Mouse (Mus musculus) midbrain, embryonic 10.5 days (tissue): ENCODE results near the gene Adcy9. TPM values are rescaled to one million over a fixed set of nuclear protein-coding genes. Genes with fewer than 3 reads are reported as not detected.
A peak's percentile ranks its signal among the peaks of the same experiment; 100 is the strongest.

ENCODE experiments used
- DNase-seq: peaks from one replicate; pipeline ENCODE4 v3.0.0-alpha.2; 2017; ENCODE audit warnings: low spot score
- H3K27ac ChIP-seq: fragments of 300-500 bp; sonication (generic); replicated peaks from 2 replicates; pipeline ENCODE4 v1.5.1; 2016; ENCODE audit warnings: mild to moderate bottlenecking
- H3K27me3 ChIP-seq: fragments of 300-500 bp; sonication (generic); 2 replicates; pipeline ENCODE4 v1.6.1; 2016; ENCODE audit warnings: low read depth, mild to moderate bottlenecking; ENCODE audit not compliant: poor library complexity, severe bottlenecking
- H3K36me3 ChIP-seq: fragments of 300-500 bp; sonication (generic); 2 replicates; pipeline ENCODE4 v1.6.1; 2016; ENCODE audit warnings: mild to moderate bottlenecking, moderate library complexity
- H3K4me1 ChIP-seq: fragments of 300-500 bp; sonication (generic); 2 replicates; pipeline ENCODE4 v1.6.1; 2016
- H3K4me3 ChIP-seq: fragments of 300-500 bp; sonication (generic); 2 replicates; pipeline ENCODE4 v1.5.1; 2016; ENCODE audit warnings: mild to moderate bottlenecking, moderate library complexity
- H3K9me3 ChIP-seq: fragments of 300-500 bp; sonication (generic); replicated peaks from 2 replicates; pipeline ENCODE4 v1.6.1; 2016; ENCODE audit warnings: mild to moderate bottlenecking
- WGBS: fragments of 180-500 bp; shearing (Covaris S2); methylation state at CpG from one replicate; pipeline ENCODE4 v1.1.7; 2016; 5-methylcytosine and 5-hydroxymethylcytosine counted together
- polyA plus RNA-seq: library from polyadenylated mRNA; unstranded; fragments of >200 nt; fragmentation: Nextera tagmentation; extraction: Ambion mirVana; gene quantifications from 2 replicates; pipeline ENCODE4 v1.2.1, GENCODE M21; 2016

Adcy9 gene
- polyA plus RNA-seq = 0.56 and 0.92 TPM in 2 replicates

DNA sequence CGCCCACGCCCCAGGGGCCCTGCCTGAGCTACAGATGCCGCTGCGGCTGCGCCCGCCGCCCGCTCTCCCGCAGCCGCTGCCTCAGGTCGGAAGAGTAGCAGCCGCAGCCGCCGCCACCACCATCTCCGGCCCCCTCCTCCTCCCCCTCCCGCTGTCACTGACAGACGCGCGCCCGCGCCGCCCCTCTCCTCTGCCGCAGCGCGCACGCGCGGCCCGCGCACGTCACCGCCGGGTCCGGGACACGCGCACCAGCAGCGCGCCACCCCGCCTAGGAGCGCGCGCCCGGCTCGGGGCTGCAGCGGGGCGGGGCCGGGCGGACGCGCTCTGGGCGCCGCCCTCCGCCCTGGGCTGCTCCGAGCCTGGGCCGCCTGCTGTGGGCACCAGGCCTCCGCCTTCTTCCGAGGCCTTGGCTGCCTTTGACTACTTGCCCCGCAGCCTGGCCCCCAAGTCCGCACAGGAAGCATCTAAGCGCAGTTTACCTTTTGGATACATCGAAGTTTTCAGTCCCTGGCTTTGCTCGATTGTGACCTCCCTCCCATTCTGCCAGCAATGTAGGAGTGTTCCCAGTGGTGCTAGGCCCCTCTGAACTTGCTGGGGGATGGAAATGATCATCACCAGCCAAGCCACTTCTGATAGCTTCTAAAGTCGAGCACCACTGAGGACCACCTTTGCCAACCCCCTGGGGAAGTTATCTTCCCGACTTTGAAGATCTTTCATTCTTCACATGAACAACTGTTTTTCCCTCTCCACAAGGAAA is at the start of gene Adcy9:
Gene Adcy9 (minus strand): TSS at position 201 of the 757 bp plus-strand sequence.
- Histone ChIP-seq H3K36me3 (no peaks in the 10 kb centered on the region), H3K27ac (peak within 1 kb of the TSS; percentile 80), H3K9me3 (no peaks in the 10 kb centered on the region), H3K4me3 (peak within 1 kb of the TSS; percentile 81), H3K27me3 (peaks cover 44% of the 10 kb centered on the region), H3K4me1 (peaks cover 23% of the 10 kb centered on the region)
- peak; percentile 88 for DNase-seq
- WGBS = 2% methylated on average over 50 of the region's 64 CpGs

DNA sequence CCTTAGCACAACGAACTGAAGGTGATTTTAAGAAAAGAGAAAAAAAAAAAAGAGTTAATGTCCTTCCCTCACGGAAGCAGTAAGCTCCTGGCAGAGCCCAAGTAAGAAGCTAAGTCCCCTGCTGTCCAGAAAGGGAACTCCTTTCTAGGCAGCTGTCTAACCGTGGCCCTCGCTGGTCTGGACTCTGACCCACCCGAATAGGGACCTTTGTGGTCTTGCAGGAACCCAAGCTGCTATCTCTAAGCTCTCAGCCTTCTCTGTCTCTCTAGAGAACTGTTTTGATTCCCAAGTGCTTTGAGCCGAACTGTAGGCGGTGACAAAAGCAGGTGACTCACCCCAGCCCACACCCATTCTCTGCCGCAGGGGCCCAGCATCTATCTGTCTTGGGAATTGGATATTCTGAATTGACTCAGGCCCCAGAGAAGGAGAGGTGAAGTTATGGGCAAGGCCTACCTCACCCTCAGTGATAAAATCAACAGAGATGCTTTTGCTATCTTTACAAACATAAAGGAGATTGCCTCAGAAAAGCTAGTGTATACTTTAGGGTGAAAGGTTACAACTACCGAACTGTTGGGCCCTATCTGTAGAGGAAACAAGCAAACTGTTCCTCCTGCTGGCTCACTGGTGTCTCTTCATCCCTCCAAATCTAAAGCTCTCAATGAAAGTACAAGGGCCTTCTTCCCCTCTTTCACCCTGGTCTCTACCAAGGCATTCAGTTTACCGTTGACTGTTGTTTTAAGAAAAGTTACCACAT is 49.5 kb upstream of the Adcy9 start:
- H3K4me3 ChIP-seq = no peak overlapping the region
- DNase-seq = no peak
- H3K27ac ChIP-seq = no peak overlapping the region
- no peaks in the 10 kb centered on the region for H3K27me3 ChIP-seq
- no peaks in the 10 kb centered on the region for H3K9me3 ChIP-seq
- peaks cover 6% of the 10 kb centered on the region for H3K4me1 ChIP-seq
- 72% methylated on average over 10 of the region's 10 CpGs for whole genome bisulfite sequencing
- no peaks in the 10 kb centered on the region for H3K36me3 ChIP-seq

DNA sequence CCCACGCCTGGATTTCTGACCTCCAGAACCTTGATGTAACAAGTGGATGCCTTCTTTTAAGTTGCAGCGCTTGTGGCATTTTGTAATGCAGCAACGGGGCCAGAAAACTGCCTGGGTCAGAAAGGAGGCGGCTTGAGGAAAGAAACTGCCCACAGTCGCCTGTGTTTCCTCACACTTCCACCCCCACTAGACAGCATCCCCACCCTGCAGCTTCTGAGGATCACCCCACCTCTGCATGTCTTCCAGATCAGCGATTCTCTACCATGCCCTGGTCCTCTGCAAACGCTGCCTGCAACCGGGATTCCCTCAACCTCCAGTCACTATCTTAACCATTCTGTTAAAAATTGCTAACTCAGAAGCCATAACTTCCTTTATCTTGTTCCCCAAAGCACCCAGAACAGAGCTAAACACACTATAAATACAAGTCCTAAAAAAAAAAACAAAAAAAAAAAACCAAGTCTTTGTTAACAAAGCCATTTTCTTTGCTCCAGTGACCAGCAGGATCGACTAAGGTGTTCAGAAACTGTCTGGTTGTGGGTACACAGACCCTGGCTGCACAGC is 44.3 kb upstream of the Adcy9 start:
- Histone ChIP-seq H3K4me3 (no peak overlapping the region), H3K9me3 (0 out of 2 replicates have a peak, but pooled peaks cover 3% of the 10 kb centered on the region), H3K36me3 (no peaks in the 10 kb centered on the region), H3K4me1 (no peaks in the 10 kb centered on the region), H3K27ac (no peak overlapping the region), H3K27me3 (no peaks in the 10 kb centered on the region)
- DNase-seq = no peak
- WGBS = 84% methylated on average over 9 of the region's 9 CpGs

DNA sequence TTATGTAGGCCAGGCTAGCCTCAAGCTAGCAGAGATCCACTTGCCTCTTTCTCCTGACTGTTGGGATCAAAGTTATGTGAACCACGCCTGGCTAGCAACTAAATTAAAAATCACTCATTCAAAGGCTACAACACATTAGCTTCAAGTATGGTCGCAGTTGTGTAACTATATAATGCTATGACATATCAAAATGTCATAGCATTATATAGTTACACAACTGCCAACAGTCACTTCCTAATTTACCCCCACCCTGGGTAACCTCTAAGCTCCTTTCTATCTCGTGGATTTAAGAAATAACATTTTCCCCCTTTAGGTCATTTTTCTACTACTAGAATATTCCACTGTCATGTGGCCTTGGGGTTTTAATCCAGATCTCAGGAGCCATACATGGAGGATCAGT is 37.6 kb upstream of the Adcy9 start:
- no peak overlapping the region for H3K4me3 ChIP-seq
- no peaks in the 10 kb centered on the region for H3K4me1 ChIP-seq
- 85% methylated on average over 3 of the region's 3 CpGs for WGBS
- H3K27me3 ChIP-seq = no peaks in the 10 kb centered on the region
- H3K9me3 ChIP-seq = 0 out of 2 replicates have a peak, but pooled peaks cover 3% of the 10 kb centered on the region
- H3K27ac ChIP-seq = no peak overlapping the region
- no peaks in the 10 kb centered on the region for H3K36me3 ChIP-seq
- no peak for DNase-seq

DNA sequence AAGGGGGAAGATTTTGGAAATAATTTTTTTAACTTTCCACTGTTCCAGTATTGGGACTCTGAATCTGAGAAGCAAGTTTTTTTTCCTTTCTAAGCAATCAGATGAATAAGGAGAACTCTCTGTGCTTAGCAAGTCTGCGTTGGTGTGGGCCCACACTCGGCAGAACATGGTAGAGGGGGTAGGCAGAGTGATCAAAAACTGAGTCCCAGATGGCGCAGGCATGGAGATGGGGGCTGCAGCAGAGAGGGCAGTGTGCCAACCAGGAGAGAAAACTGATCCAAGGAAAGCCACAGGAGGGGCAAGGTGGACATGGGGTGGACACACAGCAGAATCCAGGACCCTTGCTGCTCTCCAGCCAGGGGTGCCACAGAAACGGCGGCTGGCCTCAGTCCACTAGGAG is 36.1 kb upstream of the Adcy9 start:
- 85% methylated on average over 5 of the region's 5 CpGs for WGBS
- H3K9me3 ChIP-seq = 0 out of 2 replicates have a peak, but pooled peaks cover 2% of the 10 kb centered on the region
- no peak for DNase-seq
- no peaks in the 10 kb centered on the region for H3K27me3 ChIP-seq
- H3K4me1 ChIP-seq = no peaks in the 10 kb centered on the region
- no peak overlapping the region for H3K4me3 ChIP-seq
- no peak overlapping the region for H3K27ac ChIP-seq
- no peaks in the 10 kb centered on the region for H3K36me3 ChIP-seq

DNA sequence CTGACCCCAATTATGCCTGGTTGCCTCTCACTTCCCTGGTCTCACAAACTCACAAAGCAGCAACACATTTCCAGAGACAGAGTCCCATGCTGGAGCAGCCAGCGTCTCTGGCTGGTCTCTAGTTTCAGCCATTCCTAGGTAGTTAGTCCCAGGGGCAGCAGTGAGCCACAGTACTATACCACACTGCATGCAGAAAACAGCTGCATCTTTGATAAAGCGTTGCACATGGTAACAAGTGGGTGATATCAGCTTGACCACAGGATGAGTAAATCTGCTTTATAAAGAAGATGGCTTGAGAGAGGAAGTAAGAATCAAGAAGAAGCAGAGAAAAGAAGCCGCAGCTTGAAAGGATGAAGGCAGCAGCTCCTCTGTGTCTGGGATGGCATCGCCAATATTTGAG is 35.4 kb upstream of the Adcy9 start:
- no peak for DNase-seq
- Histone ChIP-seq H3K4me1 (no peaks in the 10 kb centered on the region), H3K27me3 (no peaks in the 10 kb centered on the region), H3K4me3 (no peak overlapping the region), H3K36me3 (no peaks in the 10 kb centered on the region), H3K9me3 (no peaks in the 10 kb centered on the region), H3K27ac (no peak overlapping the region)
- WGBS = 88% methylated on average over 4 of the region's 4 CpGs

DNA sequence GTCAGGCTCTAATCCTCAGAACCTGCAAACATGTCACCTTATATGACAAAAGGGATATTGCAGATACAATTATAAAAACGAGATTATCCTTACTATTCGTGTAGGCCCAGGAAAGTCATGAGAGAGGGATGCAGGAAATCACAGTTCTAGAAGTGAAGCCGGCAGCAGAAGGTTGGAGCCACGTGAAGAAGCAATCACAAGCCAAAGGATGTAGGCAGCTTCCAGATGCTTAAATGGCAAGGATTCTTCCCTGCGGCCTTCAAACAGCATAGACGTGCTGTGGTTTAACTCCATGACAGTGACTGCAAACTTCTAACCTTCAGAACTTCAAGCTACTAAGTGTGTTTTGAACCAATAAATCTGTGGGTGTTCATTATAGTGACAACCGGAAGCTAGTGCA is 34.3 kb upstream of the Adcy9 start:
- no peak overlapping the region for H3K27ac ChIP-seq
- no peaks in the 10 kb centered on the region for H3K4me1 ChIP-seq
- no peaks in the 10 kb centered on the region for H3K27me3 ChIP-seq
- H3K9me3 ChIP-seq = no peaks in the 10 kb centered on the region
- DNase-seq = no peak
- no peak overlapping the region for H3K4me3 ChIP-seq
- H3K36me3 ChIP-seq = no peaks in the 10 kb centered on the region
- WGBS = 89% methylated on average over 7 of the region's 7 CpGs

DNA sequence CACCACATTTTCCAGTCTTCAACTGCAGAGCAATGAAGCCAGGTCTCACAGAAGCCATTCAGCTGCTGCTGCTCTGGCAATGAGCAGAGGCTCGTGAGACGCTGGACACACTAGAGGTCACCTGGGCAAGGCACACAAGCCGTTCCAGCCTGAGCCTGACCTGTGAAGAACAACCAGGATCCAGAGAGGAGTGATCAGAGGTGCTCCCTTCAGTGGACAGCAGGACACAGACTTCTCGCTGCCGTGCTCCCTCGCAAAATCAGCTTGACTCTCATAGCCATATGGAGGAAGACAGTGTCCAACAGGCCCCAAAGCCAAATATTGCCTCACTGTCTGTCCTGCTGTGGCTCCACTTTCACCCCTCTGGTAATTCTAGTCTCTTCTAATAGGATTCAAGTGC is 29.1 kb upstream of the Adcy9 start:
- no peaks in the 10 kb centered on the region for H3K9me3 ChIP-seq
- H3K36me3 ChIP-seq = no peaks in the 10 kb centered on the region
- 90% methylated on average over 6 of the region's 6 CpGs for WGBS
- H3K27ac ChIP-seq = no peak overlapping the region
- no peak overlapping the region for H3K4me3 ChIP-seq
- no peaks in the 10 kb centered on the region for H3K27me3 ChIP-seq
- DNase-seq = no peak
- H3K4me1 ChIP-seq = no peaks in the 10 kb centered on the region

DNA sequence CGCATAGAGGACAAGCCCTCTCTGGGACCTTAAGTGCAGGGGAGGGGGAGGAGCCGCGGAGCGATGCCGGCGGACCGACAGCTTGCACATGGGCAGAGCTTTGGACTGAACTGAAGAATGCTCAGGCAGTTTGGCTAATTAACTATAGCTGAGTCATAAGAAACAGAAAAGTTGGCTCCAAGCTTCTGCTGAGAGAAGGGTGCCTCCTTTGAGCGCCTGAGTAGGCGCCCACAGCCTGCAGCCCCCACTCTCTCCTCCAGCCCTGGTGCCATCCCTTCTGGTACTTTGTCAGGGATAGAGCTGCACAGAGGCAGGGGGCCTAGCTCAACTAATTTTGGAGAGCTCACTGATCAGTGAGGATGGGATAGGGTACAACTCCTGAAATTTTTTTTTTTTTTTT is 27.9 kb upstream of the Adcy9 start:
- Histone ChIP-seq H3K9me3 (no peaks in the 10 kb centered on the region), H3K36me3 (no peaks in the 10 kb centered on the region), H3K27ac (no peak overlapping the region), H3K4me3 (no peak overlapping the region), H3K27me3 (no peaks in the 10 kb centered on the region), H3K4me1 (no peaks in the 10 kb centered on the region)
- no peak for DNase-seq
- WGBS = 60% methylated on average over 9 of the region's 9 CpGs

DNA sequence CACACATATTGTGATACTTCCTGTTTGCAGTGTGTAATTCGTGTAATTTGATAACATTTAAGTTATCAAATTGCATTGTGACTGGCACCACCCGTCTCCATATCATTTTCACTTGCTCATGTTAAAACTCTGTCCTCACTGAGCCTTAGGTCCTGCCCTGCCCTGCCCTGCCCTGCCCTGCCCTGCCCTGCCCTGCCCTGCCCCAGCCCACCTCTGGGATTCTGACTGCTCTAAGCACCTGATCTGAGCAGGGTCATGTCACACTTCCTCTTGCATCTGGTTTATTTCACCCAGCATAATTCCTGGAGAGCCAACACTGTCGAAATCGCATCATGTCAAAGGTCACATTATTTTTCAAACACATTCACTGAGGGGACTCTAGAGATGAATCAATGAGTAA is 26.1 kb upstream of the Adcy9 start:
- WGBS = 78% methylated on average over 4 of the region's 4 CpGs
- no peak overlapping the region for H3K27ac ChIP-seq

DNA sequence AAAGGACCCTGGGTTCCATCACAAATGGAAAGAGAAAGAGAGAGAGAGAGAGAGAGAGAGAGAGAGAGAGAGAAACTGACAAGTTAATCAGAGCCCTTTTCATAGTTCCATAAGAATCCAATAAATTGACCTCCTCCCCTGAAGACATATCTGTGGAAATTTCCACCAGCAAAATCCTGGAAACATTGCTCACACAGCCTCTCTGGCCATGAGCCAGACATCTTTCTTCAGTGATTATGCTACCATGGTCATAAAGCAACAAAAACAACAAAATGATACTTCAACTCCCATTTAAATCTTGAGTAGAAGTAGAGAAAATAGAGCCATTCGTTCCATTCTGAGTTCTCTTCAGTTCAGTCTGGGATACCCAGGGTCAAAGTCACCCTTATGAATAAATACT is 24.1 kb upstream of the Adcy9 start:
- H3K27me3 ChIP-seq = no peaks in the 10 kb centered on the region
- WGBS = 91% methylated on average over 1 of the region's 1 CpGs
- no peak for DNase-seq
- no peak overlapping the region for H3K27ac ChIP-seq
- no peaks in the 10 kb centered on the region for H3K9me3 ChIP-seq
- H3K4me3 ChIP-seq = no peak overlapping the region
- no peaks in the 10 kb centered on the region for H3K36me3 ChIP-seq
- H3K4me1 ChIP-seq = no peaks in the 10 kb centered on the region

More for the DNA sequence above, 26.1 kb upstream of the Adcy9 start:
- H3K36me3 ChIP-seq = no peaks in the 10 kb centered on the region
- no peak overlapping the region for H3K4me3 ChIP-seq
- H3K27me3 ChIP-seq = no peaks in the 10 kb centered on the region
- no peaks in the 10 kb centered on the region for H3K4me1 ChIP-seq
- H3K9me3 ChIP-seq = no peaks in the 10 kb centered on the region
- DNase-seq = no peak

DNA sequence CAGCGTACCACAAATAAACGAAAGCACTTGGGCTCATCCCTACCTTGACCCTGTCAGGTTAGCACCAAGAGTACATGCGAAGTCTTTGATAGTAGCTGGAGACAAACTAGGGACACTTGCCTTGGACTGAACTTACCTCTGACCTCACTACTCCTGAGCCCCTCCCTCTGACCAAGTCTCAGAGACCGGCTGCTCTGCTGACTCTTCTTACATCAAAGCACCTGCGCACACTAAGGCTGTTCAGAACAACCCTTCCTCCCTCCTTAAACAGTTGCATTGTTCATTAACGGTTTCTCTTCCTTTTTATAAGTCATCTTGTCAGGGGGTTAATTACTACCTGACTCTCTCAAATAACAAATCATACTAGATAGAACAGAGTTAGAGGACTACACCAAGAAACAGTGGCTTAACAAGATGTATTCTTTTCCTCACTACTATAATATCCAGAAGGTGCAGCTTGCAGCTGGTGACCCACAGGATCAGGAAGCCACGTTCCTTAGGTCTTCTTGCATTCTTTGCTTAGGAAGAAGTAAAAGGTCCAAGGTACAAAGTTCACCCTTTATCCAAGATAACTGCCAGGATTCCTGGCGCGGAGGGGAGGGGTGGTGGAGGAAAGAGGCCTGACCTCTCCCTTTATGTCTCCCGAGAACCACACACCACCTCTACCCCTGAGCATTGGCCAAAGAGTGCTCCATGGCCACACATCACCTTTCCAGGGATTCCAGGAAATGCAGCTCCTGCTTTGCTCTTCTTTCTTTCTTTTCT is 19.2 kb upstream of the Adcy9 start:
- Histone ChIP-seq H3K9me3 (no peaks in the 10 kb centered on the region), H3K4me1 (no peaks in the 10 kb centered on the region), H3K36me3 (no peaks in the 10 kb centered on the region), H3K4me3 (no peak overlapping the region), H3K27ac (no peak overlapping the region), H3K27me3 (no peaks in the 10 kb centered on the region)
- WGBS = 80% methylated on average over 10 of the region's 10 CpGs
- DNase-seq = no peak
